Mouse (Mus musculus) CH12.LX (cell line): ENCODE data around the gene Slc43a2. TPM values are rescaled to one million over a fixed set of nuclear protein-coding genes. Genes with fewer than 3 reads are reported as not detected.
A peak's percentile ranks its signal among the peaks of the same experiment; 100 is the strongest.

ENCODE experiments used
- DNase-seq: peaks from one replicate; pipeline ENCODE4 v3.0.0-alpha.2; 2013; ENCODE audit errors: extremely low read depth
- H3K27ac ChIP-seq: 2 replicates; pipeline ENCODE4 v1.5.1; 2012; ENCODE audit warnings: low read depth, mild to moderate bottlenecking, control low read depth, moderate library complexity; ENCODE audit not compliant: insufficient read depth
- H3K27me3 ChIP-seq: replicated peaks from 2 replicates; pipeline ENCODE3; 2012; ENCODE audit warnings: inconsistent platforms
- H3K36me3 ChIP-seq, 2 experiments: replicated peaks in 1 of 2; 2 replicates each; pipeline versions ENCODE3 to v1.6.1; 2012; ENCODE audit warnings: inconsistent platforms in 1 of 2, low read length in 1 of 2, mild to moderate bottlenecking in 1 of 2, mixed read lengths in 1 of 2, moderate library complexity in 1 of 2; ENCODE audit not compliant: control insufficient read depth in 1 of 2, insufficient read depth in 1 of 2
- H3K4me1 ChIP-seq, 2 experiments: 2 replicates each; pipeline ENCODE4 v1.6.1; 2012; ENCODE audit warnings: inconsistent platforms in 1 of 2, moderate library complexity in 1 of 2; ENCODE audit not compliant: insufficient read depth in 2 of 2, control insufficient read depth in 1 of 2
- H3K4me2 ChIP-seq: 2 replicates; pipeline ENCODE4 v1.6.1; 2012; ENCODE audit warnings: low read depth, mild to moderate bottlenecking, control low read depth; ENCODE audit not compliant: poor library complexity, insufficient read depth, severe bottlenecking
- H3K4me3 ChIP-seq, 3 experiments: fragments of 150-350 bp in 1 of 3; sonication (generic) in 1 of 3; replicated peaks in 1 of 3; 2 replicates each; pipeline versions ENCODE3 to v1.5.1; 2011 to 2012; ENCODE audit warnings: low read depth in 2 of 3, low read length in 2 of 3, mild to moderate bottlenecking in 2 of 3, moderate library complexity in 2 of 3, control low read depth in 1 of 3, improper control_type of control experiment in 1 of 3, inconsistent platforms in 1 of 3, mixed read lengths in 1 of 3; ENCODE audit not compliant: poor library complexity in 1 of 3
- H3K79me2 ChIP-seq: replicated peaks from 2 replicates; pipeline ENCODE4 v1.6.1; 2012; ENCODE audit warnings: mild to moderate bottlenecking, moderate library complexity; ENCODE audit not compliant: control insufficient read depth, poor library complexity, insufficient read depth, severe bottlenecking; ENCODE audit errors: extremely low read depth
- H3K9ac ChIP-seq: 2 replicates; pipeline ENCODE4 v1.6.1; 2012; ENCODE audit warnings: low read depth, mild to moderate bottlenecking, control low read depth, moderate library complexity; ENCODE audit not compliant: insufficient read depth
- H3K9me3 ChIP-seq: replicated peaks from 2 replicates; pipeline ENCODE3; 2012; ENCODE audit warnings: low read length, inconsistent platforms, mixed read lengths
- CHD2 ChIP-seq: IDR thresholded peaks from 2 replicates; pipeline ENCODE4 v1.6.1; 2011; ENCODE audit warnings: low read length, improper control_type of control experiment
- EP300 ChIP-seq: IDR thresholded peaks from 2 replicates; pipeline ENCODE4 v1.6.1; 2011; ENCODE audit warnings: low read length, improper control_type of control experiment
- ETS1 ChIP-seq: conservative IDR thresholded peaks from 2 replicates; pipeline ENCODE4 v1.6.1; 2012; ENCODE audit warnings: low read depth, mild to moderate bottlenecking, inconsistent platforms, low read length, improper control_type of control experiment, moderate library complexity
- PAX5 ChIP-seq: IDR thresholded peaks from 2 replicates; pipeline ENCODE4 v1.6.1; 2012; ENCODE audit warnings: low read length, inconsistent platforms, mixed read lengths
- USF1 ChIP-seq: IDR thresholded peaks from 2 replicates; pipeline ENCODE4 v1.6.1; 2014; ENCODE audit warnings: low read depth, mild to moderate bottlenecking, inconsistent platforms, low read length, improper control_type of control experiment
- ZKSCAN1 ChIP-seq: IDR thresholded peaks from 2 replicates; pipeline ENCODE4 v1.6.1; 2012; ENCODE audit warnings: low read depth, inconsistent platforms, low read length, improper control_type of control experiment, borderline replicate concordance
- ZNF384 ChIP-seq: IDR thresholded peaks from 2 replicates; pipeline ENCODE4 v1.6.1; 2012; ENCODE audit warnings: low read depth, low read length, improper control_type of control experiment, inconsistent platforms
- dilution Hi-C: fragments of 300-500 bp; cut with MboI; formaldehyde crosslinking; loops from 2 replicates; pipeline ENCODE4 v1.14.3; 2020; ENCODE audit warnings: low sequenced_read_pairs; ENCODE audit not compliant: extremely low pct_unique_long_range_greater_than_20kb, extremely low pct_ligation_motif_present
- in situ Hi-C: fragments of 300-500 bp; cut with MboI; formaldehyde crosslinking; loops from 3 replicates; pipeline ENCODE4 v1.14.3; 2019; ENCODE audit warnings: low sequenced_read_pairs, low pct_ligation_motif_present, low pct_unique_long_range_greater_than_20kb, mixed read lengths
- polyA plus RNA-seq: library from polyadenylated mRNA; unstranded; fragments of >175 nt; gene quantifications from 2 replicates; pipeline ENCODE4 v1.2.1, GENCODE M21; 2012; ENCODE audit warnings: low read depth; ENCODE audit not compliant: insufficient read length
- total RNA-seq, 2 experiments: library from RNA; depleted of rRNA; stranded (reverse); fragments of 300-350 nt in 1 of 2; fragments of >200 nt in 1 of 2; gene quantifications; 2 replicates each; pipeline ENCODE4 v1.2.3; 2012 to 2014

Gene Slc43a2
- total and polyA plus RNA-seq, 3 experiments, result 5.0 to 8.9 (median 8.8) TPM

GRCm38 (mm10) chr11:75533314-75534015, 2.0 kb downstream of the Slc43a2 start:
- H3K9me3 ChIP-seq, result no peaks in the 10 kb centered on the region
- no peaks in the 10 kb centered on the region for H3K79me2 ChIP-seq
- dilution Hi-C loops (no loop called here), in situ Hi-C loops (loop anchor here (5.0 kb wide), 1 partner anchor 39 kb away; no protein-coding TSS in a partner anchor)
- H3K36me3 ChIP-seq, result peaks cover 0 to 17% of the 10 kb centered on the region in 2 experiments
- H3K4me3 ChIP-seq, result peak overlapping the region; percentile 16 to 71 (median 57)
- peak; percentile 42 for DNase-seq
- peak overlapping the region; percentile 37 for H3K27ac ChIP-seq
- peak overlapping the region; percentile 11; the same call in 1 of the 2 replicates for H3K9ac ChIP-seq
- H3K4me2 ChIP-seq, result peak overlapping the region; percentile 83
- peaks cover 10 to 55% of the 10 kb centered on the region in 2 experiments for H3K4me1 ChIP-seq
- no peaks in the 10 kb centered on the region for H3K27me3 ChIP-seq
- TF ChIP-seq ETS1 (0 out of 2 replicates have a peak, but pooled peaks have one; percentile 16), USF1 (no peak)
- TF ChIP-seq, all 38 proteins: peak for 1

DNA sequence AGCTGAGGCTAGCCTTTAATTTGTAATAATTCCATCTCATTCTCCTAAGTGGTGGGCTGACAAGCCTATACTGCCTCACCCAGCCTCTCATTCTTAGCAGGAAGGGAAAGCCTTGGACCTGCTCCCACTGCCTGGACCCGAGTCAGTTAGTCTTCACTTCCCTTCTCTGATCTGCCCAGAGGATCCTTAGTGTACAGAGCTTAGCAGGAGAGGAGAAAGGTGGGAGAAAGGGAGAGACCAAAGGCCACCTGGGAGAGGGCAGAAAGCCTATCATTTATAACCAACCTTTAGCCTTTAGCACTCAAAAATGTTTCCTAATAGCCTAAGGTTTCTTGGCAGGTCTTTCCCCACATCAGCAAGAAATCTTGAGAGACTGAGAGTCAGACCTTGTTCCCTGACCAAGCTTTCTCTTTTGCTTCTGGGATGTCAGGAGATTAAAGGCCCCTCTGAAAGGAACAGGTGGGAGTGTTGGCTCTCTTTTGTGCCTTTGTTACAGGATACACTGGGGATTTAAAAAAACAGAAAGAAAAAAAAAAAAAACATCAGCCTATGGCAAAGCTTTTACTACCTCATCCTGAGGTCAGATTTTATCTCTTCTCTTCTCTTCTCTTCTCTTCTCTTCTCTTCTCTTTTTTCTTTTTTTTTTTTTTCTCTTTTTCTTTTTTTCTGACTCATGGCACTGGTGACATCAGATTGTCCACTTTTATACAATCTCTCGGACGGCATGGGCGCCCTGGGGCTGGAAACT, 3.0 kb downstream of the Slc43a2 start:
- TF ChIP-seq ZNF384, result peak; percentile 60
- no peak for TF ChIP-seq EP300
- no peak overlapping the region for H3K9ac ChIP-seq
- H3K4me1 ChIP-seq, result peaks cover 10 to 62% of the 10 kb centered on the region in 2 experiments
- H3K27ac ChIP-seq, result no peak overlapping the region
- H3K9me3 ChIP-seq, result no peaks in the 10 kb centered on the region
- H3K4me3 ChIP-seq, result no peak overlapping the region
- no peak for DNase-seq
- H3K36me3 ChIP-seq, result peaks cover 0 to 12% of the 10 kb centered on the region in 2 experiments
- no peaks in the 10 kb centered on the region for H3K27me3 ChIP-seq
- in situ Hi-C loops (loop anchor here (5.0 kb wide), 1 partner anchor 38 kb away; no protein-coding TSS in a partner anchor), dilution Hi-C loops (no loop called here)
- H3K4me2 ChIP-seq, result no peak overlapping the region
- no peaks in the 10 kb centered on the region for H3K79me2 ChIP-seq

DNA sequence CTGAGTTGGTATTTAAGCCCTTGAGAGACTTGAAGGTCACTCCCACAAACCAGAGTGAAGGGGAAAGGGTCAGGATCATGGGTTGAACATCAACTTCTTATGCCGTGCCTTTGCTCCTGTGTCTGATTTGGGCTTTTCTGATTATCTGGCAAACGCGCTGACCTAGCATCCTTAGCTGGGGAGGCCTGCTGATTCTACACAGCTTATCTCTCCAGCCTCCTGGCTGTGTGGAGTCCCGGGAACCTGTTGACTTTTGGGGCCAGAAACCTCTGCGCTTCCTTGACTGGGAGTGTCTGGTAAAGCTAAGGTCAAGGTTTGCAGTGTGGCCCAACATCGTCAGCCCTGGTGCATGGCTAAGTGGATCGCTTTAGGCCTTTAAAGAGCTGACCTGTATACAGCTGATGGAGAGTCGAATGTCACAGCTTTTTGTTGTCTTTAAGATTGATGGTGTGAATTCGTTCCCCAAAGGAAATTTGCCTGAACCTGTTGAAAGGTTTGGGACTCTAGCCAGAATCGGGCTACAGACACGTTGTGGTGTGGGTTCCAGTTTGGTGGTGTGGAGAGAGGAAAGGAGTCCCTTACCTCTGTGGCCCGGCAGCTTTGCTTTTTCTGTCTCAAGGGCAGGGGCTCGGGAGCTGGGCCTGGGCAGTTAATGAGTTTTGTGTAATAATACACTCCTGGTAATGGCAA, 3.8 kb downstream of the Slc43a2 start:
- TF ChIP-seq ZKSCAN1, result no peak
- no peak for TF ChIP-seq PAX5
- TF ChIP-seq CHD2, result no peak
- no peak for DNase-seq
- Histone ChIP-seq H3K36me3 (peaks cover 0 to 12% of the 10 kb centered on the region in 2 experiments), H3K4me1 (peaks cover 10 to 65% of the 10 kb centered on the region in 2 experiments), H3K79me2 (no peaks in the 10 kb centered on the region), H3K4me3 (no peak overlapping the region), H3K9ac (no peak overlapping the region), H3K4me2 (no peak overlapping the region), H3K9me3 (no peaks in the 10 kb centered on the region), H3K27me3 (no peaks in the 10 kb centered on the region), H3K27ac (no peak overlapping the region)
- in situ Hi-C loops (no loop called here), dilution Hi-C loops (no loop called here)
